Mouse (Mus musculus) lung, postnatal 4 days (tissue): ENCODE results near the gene BC051665.

Source experiments
- DNase-seq, 2 experiments: peaks; one replicate each; pipeline ENCODE4 v3.0.0; 2021

The BC051665 gene

GRCm38 (mm10) chr13:60786264-60786663 lies at the start of gene BC051665:
BC051665 (minus strand) TSS chr13:60786364.
- DNase-seq = no peak

- peak; percentile 31 to 50 for DNase-seq
Measured at GRCm38 (mm10) chr13:60826052-60826451, 39.9 kb upstream of the BC051665 start.

DNA sequence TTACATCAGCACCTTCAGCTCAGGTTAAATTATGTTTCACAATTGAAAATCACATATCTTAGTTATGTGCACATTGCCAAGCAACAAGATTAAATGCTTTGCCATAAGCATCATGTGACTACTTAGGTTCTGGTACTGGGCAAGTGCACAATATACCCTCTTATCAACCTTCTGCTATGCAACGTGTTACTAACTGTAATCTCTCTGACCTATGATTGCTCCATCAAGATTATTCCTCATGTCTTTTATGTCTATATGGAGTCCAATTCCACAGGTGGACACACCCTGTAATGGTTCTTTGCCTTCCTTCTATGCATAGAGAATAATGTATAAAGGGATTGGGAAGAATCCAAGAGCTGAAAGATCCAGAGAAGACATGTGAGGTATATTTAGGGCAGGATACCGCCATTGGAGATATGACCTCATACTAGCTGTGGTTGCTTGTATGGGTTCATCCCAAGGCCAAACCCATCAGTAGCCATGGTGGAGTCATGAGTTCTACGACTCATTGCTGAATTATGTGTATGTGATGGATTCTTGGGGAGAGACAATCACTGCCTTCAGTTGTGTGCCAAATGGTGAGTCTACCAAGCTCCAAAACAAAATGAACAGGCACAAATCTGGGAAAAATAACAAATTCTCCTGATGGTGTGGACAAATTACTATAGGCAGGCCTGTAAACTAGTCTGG lies 34.5 kb upstream of the BC051665 start:
- DNase-seq = no peak

- DNase-seq = peak in 1 of 2 experiments; percentile 52
Measured at GRCm38 (mm10) chr13:60819469-60819868, 33.3 kb upstream of the BC051665 start.

- no peak for DNase-seq
Measured at GRCm38 (mm10) chr13:60813722-60814121, 27.6 kb upstream of the BC051665 start.

DNA sequence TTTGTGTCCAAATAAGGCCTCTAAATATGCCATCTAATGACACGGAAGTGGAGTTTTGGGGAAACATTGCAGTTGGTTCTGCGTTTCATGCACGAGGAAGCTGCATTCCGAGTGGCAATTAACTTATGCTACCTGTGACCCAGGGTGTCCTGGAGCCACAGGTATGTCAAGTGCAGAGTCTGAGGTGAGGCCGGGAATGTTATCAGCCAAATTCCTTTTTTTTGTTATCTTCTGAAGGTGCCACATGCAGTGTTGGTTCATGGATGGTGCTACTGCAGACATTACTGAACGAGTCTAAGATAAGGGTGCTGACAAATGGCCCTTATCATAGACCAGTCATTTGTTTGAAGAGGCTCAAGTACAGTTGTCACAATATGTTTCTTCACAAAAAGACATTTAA lies 26.6 kb upstream of the BC051665 start:
- DNase-seq = no peak

GRCm38 (mm10) chr13:60809690-60810089 lies 23.5 kb upstream of the BC051665 start:
- no peak for DNase-seq

DNA sequence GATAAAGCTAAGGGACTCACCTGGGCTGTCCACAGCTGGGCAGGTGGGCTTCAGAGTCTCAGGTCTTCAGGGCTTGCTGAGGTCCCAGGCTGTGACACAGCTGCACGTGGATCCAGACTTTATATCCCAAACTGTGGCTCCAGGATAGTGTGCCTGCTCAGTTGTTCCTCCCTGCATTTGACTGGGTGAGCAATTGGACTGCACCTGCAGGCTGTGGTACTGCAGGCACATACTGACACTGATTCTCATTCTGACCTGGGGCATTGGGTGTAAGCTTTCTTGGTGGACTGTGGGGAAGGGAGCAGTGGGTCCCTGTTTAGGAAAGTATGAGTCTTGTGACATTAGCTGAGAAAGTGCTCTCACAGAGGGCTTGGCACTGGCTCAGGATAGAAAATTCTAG lies 16.6 kb upstream of the BC051665 start, which contains the start of gene Ctsll3:
Gene Ctsll3, minus strand, starts transcription at position 101 of the 400 bp plus-strand sequence.
- DNase-seq = no peak

GRCm38 (mm10) chr13:60789466-60789865 lies 3.3 kb upstream of the BC051665 start:
- no peak for DNase-seq

DNA sequence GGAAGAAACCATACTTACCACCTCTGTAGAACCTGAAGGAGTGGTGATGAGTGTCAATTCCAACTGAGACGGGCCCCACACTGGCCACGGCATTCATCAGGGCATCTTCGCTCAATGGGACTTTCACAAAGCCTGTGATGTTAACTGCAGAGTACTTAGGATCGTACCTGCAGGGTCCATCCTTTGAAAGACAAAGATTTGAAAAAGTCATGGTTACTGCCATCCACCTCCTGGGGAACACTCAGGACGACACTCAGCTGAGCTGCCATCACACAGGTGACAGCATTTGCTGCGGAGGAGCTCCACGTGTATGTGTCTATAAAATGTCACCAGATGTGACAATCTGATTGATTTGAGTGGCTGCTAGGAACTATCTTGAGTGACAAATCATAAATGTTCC lies 2.9 kb downstream of the BC051665 start:
- DNase-seq = no peak

DNA sequence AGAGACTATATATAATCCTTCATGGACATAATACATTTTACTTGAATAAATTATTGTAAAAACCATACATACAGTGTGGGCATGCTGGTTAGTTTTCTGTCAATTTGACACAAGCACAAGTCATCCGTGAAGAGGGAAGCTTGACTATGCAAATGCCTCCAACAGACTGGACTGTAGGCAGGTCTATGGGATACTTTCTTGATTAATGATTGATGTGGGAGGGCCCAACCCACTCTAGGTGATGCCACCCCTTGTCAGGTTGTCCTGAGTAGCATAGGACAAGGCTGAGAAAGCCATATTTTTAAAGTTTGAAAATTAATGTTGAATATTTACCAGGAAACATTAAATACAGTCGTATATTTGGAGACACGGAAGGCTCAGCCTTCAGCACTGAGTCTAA lies 5.6 kb downstream of the BC051665 start:
- DNase-seq = no peak

DNA sequence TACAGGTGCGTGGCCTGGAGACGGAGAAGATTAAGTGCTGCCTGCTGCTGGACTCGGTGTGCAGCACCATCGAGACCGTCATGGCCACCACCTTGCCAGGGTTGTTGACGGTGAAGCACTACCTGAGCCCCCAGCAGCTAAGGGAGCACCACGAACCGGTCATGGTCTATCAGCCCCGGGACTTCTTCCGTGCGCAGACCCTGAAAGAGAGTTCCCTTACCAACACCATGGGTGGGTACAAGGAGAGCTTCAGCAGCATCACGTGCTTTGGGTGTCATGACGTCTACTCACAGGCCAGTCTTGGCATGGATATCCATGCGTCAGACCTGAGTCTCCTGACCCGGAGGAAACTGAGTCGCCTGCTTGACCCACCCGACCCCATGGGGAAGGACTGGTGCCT lies 25.0 kb downstream of the BC051665 start:
- DNase-seq = no peak

DNA sequence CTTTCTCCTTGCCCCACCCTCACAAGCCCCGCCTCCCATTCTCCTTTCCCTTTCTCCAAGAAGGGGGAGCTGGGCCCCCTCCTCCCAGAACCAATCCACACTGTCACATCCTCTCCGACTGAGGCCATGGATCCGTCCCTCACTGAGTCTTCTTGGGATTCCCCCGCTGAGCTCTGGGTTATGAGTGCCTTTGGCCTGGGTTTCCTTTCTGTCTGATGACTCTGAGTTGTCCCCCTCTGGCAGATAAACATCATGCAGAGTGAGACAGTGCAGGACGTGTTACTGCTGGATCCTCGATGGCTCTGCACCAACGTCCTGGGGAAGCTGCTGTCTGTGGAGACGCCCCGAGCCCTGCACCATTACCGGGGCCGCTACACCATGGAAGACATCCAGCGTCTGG lies 25.8 kb downstream of the BC051665 start:
- DNase-seq = no peak

GRCm38 (mm10) chr13:60759136-60759535 lies 27.0 kb downstream of the BC051665 start:
- DNase-seq = peak; percentile 48 to 57

DNA sequence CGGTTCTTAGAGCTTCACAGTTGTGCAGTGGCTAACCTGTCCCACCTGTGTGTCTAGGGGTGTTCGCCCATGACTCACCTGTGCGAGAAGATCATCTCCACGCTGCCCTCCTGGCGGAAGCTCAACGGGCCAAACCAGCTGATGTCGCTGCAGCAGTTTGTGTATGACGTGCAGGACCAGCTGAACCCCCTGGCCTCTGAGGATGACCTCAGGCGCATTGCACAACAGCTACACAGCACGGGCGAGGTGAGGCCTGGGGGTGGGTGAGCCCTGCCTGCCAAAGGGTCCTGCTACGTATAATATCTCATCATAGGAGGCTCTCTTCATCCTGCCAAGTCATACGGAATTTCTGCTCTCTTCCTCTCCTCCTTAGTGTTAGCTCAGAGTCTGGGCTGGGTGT lies 28.9 kb downstream of the BC051665 start:
- DNase-seq = no peak

- no peak for DNase-seq
Measured at GRCm38 (mm10) chr13:60755251-60755650, 30.9 kb downstream of the BC051665 start.

DNA sequence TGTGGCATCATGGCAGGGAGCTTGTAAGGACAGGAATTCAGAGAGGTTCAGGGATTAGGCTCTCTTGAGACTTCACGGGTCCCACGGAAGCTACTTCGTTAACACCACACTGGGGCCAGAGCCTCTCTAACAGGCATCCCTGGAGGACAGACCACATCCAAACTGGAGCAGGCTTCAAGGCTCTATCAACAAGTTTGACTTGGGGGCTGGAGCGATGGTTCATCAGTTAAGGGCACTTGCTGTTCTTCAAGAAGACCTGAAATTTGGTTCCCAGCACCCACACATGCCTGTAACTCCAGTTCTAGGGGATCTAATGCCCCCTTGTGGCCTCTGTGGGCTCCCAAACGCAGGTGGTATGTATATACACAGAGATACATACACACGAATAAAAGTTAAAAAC lies 32.9 kb downstream of the BC051665 start:
- no peak for DNase-seq

GRCm38 (mm10) chr13:60750930-60751329 lies 35.2 kb downstream of the BC051665 start:
- no peak for DNase-seq

DNA sequence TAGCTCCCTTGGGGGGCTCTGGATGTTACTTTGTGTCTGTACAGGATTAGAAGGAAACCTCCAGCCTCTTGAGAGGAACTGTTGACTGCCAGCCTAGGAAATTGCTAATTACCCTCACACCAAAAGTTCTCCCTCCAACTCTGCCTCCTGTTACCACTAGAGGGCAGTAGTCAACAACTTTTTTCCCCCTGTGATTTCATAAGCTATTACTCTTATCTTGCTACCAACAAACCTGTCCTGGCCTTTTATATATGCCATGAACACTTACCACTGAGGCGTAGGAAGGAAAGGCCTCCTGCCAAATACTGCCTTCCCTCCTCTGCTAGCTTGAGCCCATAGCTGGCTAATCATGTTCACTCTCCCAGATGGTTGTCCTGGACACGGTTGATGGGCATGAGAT lies 37.6 kb downstream of the BC051665 start:
- no peak for DNase-seq

DNA sequence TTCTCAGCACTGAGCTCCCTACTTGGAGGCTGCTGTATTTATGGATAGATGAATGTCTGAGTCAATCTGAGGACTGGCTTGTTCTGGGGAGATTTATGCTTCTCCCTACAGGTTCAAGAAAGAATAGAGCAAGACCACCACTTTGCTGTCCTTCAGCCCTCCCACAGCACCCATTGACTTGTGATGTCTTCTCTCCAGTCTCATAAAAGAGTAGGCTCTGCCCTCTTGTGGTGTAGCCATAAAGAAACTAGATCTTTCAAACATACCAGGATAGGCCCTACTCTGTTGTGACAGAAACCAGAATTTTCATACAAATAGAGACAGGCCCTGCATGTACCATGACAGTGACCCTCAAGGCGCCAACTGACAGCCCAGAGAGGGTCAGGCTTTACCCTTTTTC lies 39.0 kb downstream of the BC051665 start:
- DNase-seq = no peak

GRCm38 (mm10) chr13:60746271-60746670 lies 39.9 kb downstream of the BC051665 start:
- no peak for DNase-seq

GRCm38 (mm10) chr13:60745358-60745757 lies 40.8 kb downstream of the BC051665 start:
- DNase-seq = no peak

GRCm38 (mm10) chr13:60744736-60745135 lies 41.4 kb downstream of the BC051665 start:
- DNase-seq = no peak

GRCm38 (mm10) chr13:60744078-60744460 lies 42.1 kb downstream of the BC051665 start:
- peak; percentile 78 to 89 for DNase-seq

DNA sequence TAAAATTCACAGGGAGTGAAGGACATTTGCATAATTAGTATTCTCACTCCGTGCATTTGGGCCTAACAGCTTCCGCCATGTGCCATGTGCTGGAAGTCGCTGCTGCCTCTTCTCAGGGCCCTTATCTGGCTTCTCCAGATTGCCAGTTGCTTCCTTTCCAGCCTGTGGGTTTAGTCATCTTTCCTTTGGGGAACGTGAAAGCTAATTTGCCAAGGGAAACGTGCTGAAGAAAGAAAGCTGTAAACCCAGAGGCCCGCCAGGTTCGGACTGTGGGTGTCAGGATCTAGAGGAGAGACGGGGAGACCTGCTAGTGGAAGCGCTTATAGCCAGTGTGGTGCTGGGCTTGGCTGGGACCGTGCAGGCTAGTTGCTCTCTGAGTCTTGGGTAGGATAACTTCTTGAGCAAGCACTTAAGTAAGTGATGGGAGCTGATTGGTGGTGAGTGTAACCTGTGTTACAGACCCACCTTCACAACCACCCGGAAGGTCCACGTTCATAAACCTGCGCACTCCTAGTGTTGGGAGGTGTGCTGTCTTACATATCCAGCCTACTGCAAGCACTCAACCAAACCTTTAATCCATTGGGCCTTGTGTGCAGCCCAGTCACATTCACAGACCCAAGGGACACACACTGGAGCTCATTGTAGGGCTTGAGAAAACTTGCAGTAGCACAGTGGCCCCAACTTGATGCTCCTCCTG lies 42.6 kb downstream of the BC051665 start:
- no peak for DNase-seq
